Mouse (Mus musculus): ENCODE data around the gene Cep95.

- no peak for TF ChIP-seq CTCF (IDR thresholded peaks at IDR 0.05; ENCODE audit: low read depth, low read length)
- TF ChIP-seq TAL1 (conservative IDR thresholded peaks at IDR 0.05; ENCODE audit: low read depth, low read length) = no peak
- TF ChIP-seq POLR2AphosphoS5 (IDR thresholded peaks at IDR 0.05; ENCODE audit: insufficient replicate concordance, low read depth, low read length) = peak; percentile 97
- no peak for TF ChIP-seq GATA1 (IDR thresholded peaks at IDR 0.05; ENCODE audit: borderline replicate concordance, low read length)
Observed at GRCm38 (mm10) chr11:106788026-106788774, 852 bp upstream of the Cep95 start.

Data from G1E (cell line).